Mouse (Mus musculus) midbrain, postnatal 0 days (tissue): ENCODE data around the gene Crtam. TPM values are rescaled to one million over a fixed set of nuclear protein-coding genes. Genes with fewer than 3 reads are reported as not detected.

Source experiments
- ATAC-seq: fragments of 200-750 bp; cut with Nextera tagmentation; 2 replicates; pipeline ENCODE4 v1.8.0; 2017; ENCODE audit warnings: moderate number of reproducible peaks, mild to moderate bottlenecking, moderate TSS enrichment, moderate library complexity; ENCODE audit not compliant: low FRiP score
- DNase-seq: peaks from one replicate; pipeline ENCODE4 v3.0.0-alpha.2; 2015; ENCODE audit warnings: low spot score
- H3K27ac ChIP-seq: fragments of 300-500 bp; sonication (generic); 2 replicates; pipeline ENCODE4 v1.5.1; 2014; ENCODE audit warnings: low read depth, mild to moderate bottlenecking, low read length, mixed read lengths
- H3K27me3 ChIP-seq: fragments of 300-500 bp; sonication (generic); 2 replicates; pipeline ENCODE4 v1.6.1; 2014; ENCODE audit warnings: low read length, control low read depth, mixed read lengths; ENCODE audit not compliant: insufficient read depth
- H3K36me3 ChIP-seq: fragments of 300-500 bp; sonication (generic); 2 replicates; pipeline ENCODE4 v1.6.1; 2014; ENCODE audit warnings: low read length, control low read depth, mixed read lengths; ENCODE audit not compliant: insufficient read depth
- H3K4me1 ChIP-seq: fragments of 300-500 bp; sonication (generic); 2 replicates; pipeline ENCODE4 v1.6.1; 2014; ENCODE audit warnings: mild to moderate bottlenecking, control low read depth, antibody characterized with exemption, low read length, mixed read lengths; ENCODE audit not compliant: insufficient read depth
- H3K4me2 ChIP-seq: fragments of 300-500 bp; sonication (generic); 2 replicates; pipeline ENCODE4 v1.6.1; 2014; ENCODE audit warnings: low read depth, mild to moderate bottlenecking, low read length, mixed read lengths; ENCODE audit not compliant: poor library complexity, severe bottlenecking
- H3K4me3 ChIP-seq: fragments of 300-500 bp; sonication (generic); 2 replicates; pipeline ENCODE4 v1.5.1; 2014; ENCODE audit warnings: low read depth, mild to moderate bottlenecking, low read length, moderate library complexity
- H3K9ac ChIP-seq: fragments of 300-500 bp; sonication (generic); replicated peaks from 2 replicates; pipeline ENCODE4 v1.6.1; 2014; ENCODE audit warnings: mild to moderate bottlenecking, low read length, moderate library complexity, mixed read lengths; ENCODE audit not compliant: poor library complexity, severe bottlenecking
- H3K9me3 ChIP-seq: fragments of 300-500 bp; sonication (generic); 2 replicates; pipeline ENCODE4 v1.6.1; 2016; ENCODE audit warnings: low read length, control low read depth
- CTCF ChIP-seq: IDR thresholded peaks from 2 replicates; pipeline ENCODE4 v1.5.1; 2016; ENCODE audit warnings: antibody characterized with exemption, mild to moderate bottlenecking
- WGBS: fragments of 180-500 bp; shearing (Covaris S2); extraction: QIAGEN DNeasy Blood & Tissue Kit; methylation state at CpG from one replicate; pipeline ENCODE4 v1.1.7; 2014; 5-methylcytosine and 5-hydroxymethylcytosine counted together
- polyA plus RNA-seq: library from polyadenylated mRNA; unstranded; fragments of >200 nt; fragmentation: Nextera tagmentation; extraction: Ambion mirVana; gene quantifications from 2 replicates; pipeline ENCODE4 v1.2.1, GENCODE M21; 2015
- total RNA-seq: library from RNA; depleted of rRNA; stranded (reverse); fragments of >200 nt; gene quantifications from 2 replicates; pipeline ENCODE4 v1.2.3, GENCODE M21; 2014

Crtam gene
- total and polyA plus RNA-seq, 2 experiments from 2014 or later: 0.05 to 0.37 TPM

GRCm38 (mm10) chr9:41049282-41049681 is 44.9 kb upstream of the Crtam start:
- Histone ChIP-seq H3K27ac (no peak overlapping the region), H3K27me3 (no peaks in the 10 kb centered on the region), H3K9me3 (no peaks in the 10 kb centered on the region), H3K4me2 (no peak overlapping the region), H3K9ac (no peak overlapping the region), H3K36me3 (peaks cover 3% of the 10 kb centered on the region; the same call in 1 of the 2 replicates), H3K4me1 (no peaks in the 10 kb centered on the region; the same call in 1 of the 2 replicates), H3K4me3 (no peak overlapping the region)
- WGBS: 86% methylated on average over 7 of the region's 7 CpGs
- DNase-seq: no peak
- TF ChIP-seq CTCF: no peak
- ATAC-seq: no peak

DNA sequence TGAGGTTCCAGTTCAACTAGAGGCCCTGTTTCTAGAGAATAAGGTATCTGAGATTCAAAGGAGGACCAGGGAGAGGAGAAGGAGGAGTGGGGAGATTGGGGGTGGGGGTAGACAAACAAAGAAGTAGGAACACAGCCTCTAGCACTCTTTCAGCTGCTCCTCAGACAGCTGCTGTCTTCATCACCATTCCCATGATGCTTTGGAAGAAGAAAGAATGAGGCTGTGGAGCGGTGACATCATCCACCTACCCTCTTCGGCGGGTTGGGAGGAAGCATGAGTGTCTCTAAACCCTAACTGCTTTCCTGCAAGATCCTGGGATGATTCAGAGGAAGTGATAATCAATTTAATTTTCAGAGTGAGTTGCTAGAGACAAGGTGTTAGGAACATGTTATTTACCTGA is 44.4 kb upstream of the Crtam start:
- no peak for ATAC-seq
- Histone ChIP-seq H3K9me3 (no peaks in the 10 kb centered on the region), H3K36me3 (peaks cover 3% of the 10 kb centered on the region; the same call in 1 of the 2 replicates), H3K9ac (no peak overlapping the region), H3K27ac (no peak overlapping the region), H3K27me3 (no peaks in the 10 kb centered on the region), H3K4me3 (no peak overlapping the region), H3K4me1 (no peaks in the 10 kb centered on the region; the same call in 1 of the 2 replicates), H3K4me2 (no peak overlapping the region)
- 84% methylated on average over 3 of the region's 3 CpGs for WGBS
- no peak for TF ChIP-seq CTCF
- no peak for DNase-seq

GRCm38 (mm10) chr9:41048216-41048615 is 43.8 kb upstream of the Crtam start:
- Histone ChIP-seq H3K36me3 (peaks cover 3% of the 10 kb centered on the region; the same call in 1 of the 2 replicates), H3K4me2 (no peak overlapping the region), H3K4me1 (no peaks in the 10 kb centered on the region; the same call in 1 of the 2 replicates), H3K9ac (no peak overlapping the region), H3K9me3 (no peaks in the 10 kb centered on the region), H3K27ac (no peak overlapping the region), H3K27me3 (no peaks in the 10 kb centered on the region), H3K4me3 (no peak overlapping the region)
- DNase-seq: no peak
- ATAC-seq: no peak
- 96% methylated on average over 7 of the region's 7 CpGs for WGBS
- TF ChIP-seq CTCF: no peak

- no peak for TF ChIP-seq CTCF
- Histone ChIP-seq H3K36me3 (peaks cover 5% of the 10 kb centered on the region; the same call in 1 of the 2 replicates), H3K4me3 (no peak overlapping the region), H3K27me3 (no peaks in the 10 kb centered on the region), H3K9ac (no peak overlapping the region), H3K27ac (no peak overlapping the region), H3K9me3 (no peaks in the 10 kb centered on the region), H3K4me1 (no peaks in the 10 kb centered on the region), H3K4me2 (no peak overlapping the region)
- ATAC-seq (no peak), DNase-seq (no peak)
- 98% methylated on average over 2 of the region's 2 CpGs for WGBS
Measured at GRCm38 (mm10) chr9:41047654-41048053, 43.2 kb upstream of the Crtam start.

DNA sequence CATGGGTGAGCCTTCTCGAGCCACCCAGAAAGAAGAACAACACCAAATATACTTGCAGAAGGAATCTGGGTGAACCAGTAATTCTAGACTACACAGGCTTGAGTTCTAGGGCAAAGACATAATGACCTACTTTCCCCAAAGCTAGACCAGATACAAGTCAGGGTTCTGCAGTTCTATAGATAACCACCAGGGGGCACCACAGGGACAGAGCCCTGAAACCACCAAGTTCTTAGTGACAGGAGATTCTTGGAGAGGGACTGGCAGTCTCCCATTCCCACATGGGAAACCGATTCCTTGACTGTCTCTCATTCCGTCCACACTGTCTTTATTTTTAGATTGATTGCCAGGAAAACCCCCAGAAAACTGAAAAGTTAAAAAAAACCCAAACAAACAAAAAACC is 40.2 kb upstream of the Crtam start:
- H3K27ac ChIP-seq: no peak overlapping the region
- no peak overlapping the region for H3K4me2 ChIP-seq
- WGBS: 21% methylated on average over 3 of the region's 3 CpGs
- H3K9me3 ChIP-seq: no peaks in the 10 kb centered on the region
- no peak overlapping the region for H3K4me3 ChIP-seq
- peaks cover 10% of the 10 kb centered on the region; the same call in 1 of the 2 replicates for H3K36me3 ChIP-seq
- H3K27me3 ChIP-seq: no peaks in the 10 kb centered on the region
- H3K4me1 ChIP-seq: no peaks in the 10 kb centered on the region
- peak; percentile 89 for DNase-seq
- H3K9ac ChIP-seq: no peak overlapping the region
- no peak for ATAC-seq
- peak; percentile 94 for TF ChIP-seq CTCF

DNA sequence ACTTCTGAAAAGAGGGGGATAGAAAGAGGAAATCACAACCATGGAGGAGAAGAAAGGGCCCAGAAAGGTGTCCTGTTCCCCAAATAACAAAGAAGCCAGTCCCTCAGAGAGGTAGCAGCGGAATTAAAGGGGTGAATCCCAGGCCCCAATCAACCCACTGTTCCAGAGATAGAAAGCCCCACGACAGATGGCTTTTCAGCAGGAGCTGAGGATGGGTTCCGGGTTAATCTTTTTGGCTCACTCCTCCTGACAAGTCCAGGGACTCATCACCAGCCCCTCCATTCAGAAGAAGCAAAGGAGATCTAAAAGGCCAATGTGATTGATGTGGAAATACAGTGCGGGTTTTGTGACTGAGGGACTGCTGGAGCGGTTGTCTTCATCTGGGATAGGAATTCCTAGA is 39.2 kb upstream of the Crtam start:
- TF ChIP-seq CTCF: no peak
- ATAC-seq (no peak), DNase-seq (no peak)
- H3K4me1 ChIP-seq: no peaks in the 10 kb centered on the region
- WGBS: 78% methylated on average over 5 of the region's 5 CpGs
- H3K36me3 ChIP-seq: peaks cover 9% of the 10 kb centered on the region; the same call in 1 of the 2 replicates
- H3K4me2 ChIP-seq: no peak overlapping the region
- H3K27ac ChIP-seq: no peak overlapping the region
- H3K9me3 ChIP-seq: no peaks in the 10 kb centered on the region
- H3K9ac ChIP-seq: no peak overlapping the region
- no peaks in the 10 kb centered on the region for H3K27me3 ChIP-seq
- no peak overlapping the region for H3K4me3 ChIP-seq
